In the genomic region with DNA sequence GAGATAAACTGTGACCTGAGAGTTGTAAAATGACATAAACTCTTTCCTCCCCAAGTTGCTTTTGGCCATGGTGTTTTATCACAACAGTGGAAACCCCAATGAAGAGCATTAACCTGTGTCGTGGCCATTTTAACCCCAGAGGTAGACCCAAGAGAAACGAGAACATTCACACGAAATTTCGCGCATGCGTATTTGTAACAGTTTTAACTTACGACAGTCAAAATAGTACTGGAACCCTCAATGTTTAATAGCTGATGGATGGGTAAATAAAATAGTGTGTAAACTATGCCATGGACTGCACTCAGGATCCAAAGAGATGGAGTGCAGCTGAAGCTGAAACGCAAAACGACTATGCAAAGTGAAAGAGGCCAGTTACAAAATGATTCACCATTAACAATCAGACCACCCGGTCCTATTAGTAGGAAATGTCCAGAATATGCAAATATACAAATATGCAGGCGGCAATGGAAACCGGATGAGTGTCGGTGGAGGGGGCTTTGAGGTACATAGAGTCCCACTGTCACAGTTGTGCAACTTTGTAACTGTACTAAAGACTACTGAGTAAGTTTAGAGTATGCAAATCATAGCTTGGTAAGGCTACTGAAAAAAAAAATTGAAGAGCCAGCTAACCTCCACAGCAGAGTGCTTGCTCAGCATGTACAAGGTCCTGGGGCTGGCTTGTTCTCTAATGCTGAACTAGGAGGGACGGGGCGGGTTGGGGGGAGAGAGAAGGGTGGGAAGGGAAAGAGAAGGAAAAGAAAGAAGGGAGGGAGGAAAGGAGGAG, we compare ENCODE assay signal across 43 mouse cellular contexts. TPM values are rescaled to one million over a fixed set of nuclear protein-coding genes. Genes with fewer than 3 reads are reported as not detected.
"Had no signal": no experiment of that assay in that cellular context is flagged by ENCODE, and none has a peak within 500 bp of the region (broad histone marks: within the 10 kb centered on the region; RNA-seq: fewer than 3 reads in every experiment).

No protein-coding gene starts in this region.

- H3K4me3 ChIP-seq: gastrocnemius, adult 2 months; heart, embryonic 10.5 days; heart, embryonic 12.5 days; hindbrain, embryonic 10.5 days; hindbrain, embryonic 12.5 days; kidney, embryonic 15.5 days; limb, embryonic 10.5 days; limb, embryonic 12.5 days; liver, embryonic 13.5 days; liver, embryonic 15.5 days had no signal

- ATAC-seq: hindbrain, embryonic 16.5 days; intestine, embryonic 16.5 days had no signal

- H3K9ac ChIP-seq: heart, embryonic 12.5 days; hindbrain, embryonic 12.5 days; hindbrain, embryonic 14.5 days; kidney, embryonic 15.5 days; limb, embryonic 12.5 days; liver, embryonic 13.5 days; liver, embryonic 15.5 days had no signal

- DNase-seq: gastrocnemius, adult 2 months; gastrocnemius, postnatal 10 days; gastrocnemius, postnatal 25 days; heart, adult 18-20 months; heart, postnatal 10 days; heart, postnatal 4 days; kidney, adult 2 months; kidney, adult 9 months; kidney, postnatal 14 days; kidney, postnatal 36 days; layer of hippocampus, adult 9-11 months; layer of hippocampus, postnatal 36 days; liver; liver, embryonic 13.5 days had no signal

- H3K4me2 ChIP-seq: heart, embryonic 12.5 days; hindbrain, embryonic 12.5 days; hindbrain, embryonic 14.5 days; kidney, embryonic 15.5 days; limb, embryonic 12.5 days; liver, embryonic 11.5 days; liver, embryonic 13.5 days; liver, embryonic 15.5 days had no signal

- H3K27me3 ChIP-seq: heart, embryonic 12.5 days; hindbrain, embryonic 12.5 days; kidney, embryonic 15.5 days; limb, embryonic 12.5 days; liver, embryonic 13.5 days; liver, embryonic 15.5 days had no signal

- H3K9me3 ChIP-seq: heart, embryonic 10.5 days; heart, embryonic 12.5 days; hindbrain, embryonic 10.5 days; hindbrain, embryonic 12.5 days; kidney, embryonic 15.5 days; limb, embryonic 10.5 days; liver, embryonic 13.5 days; liver, embryonic 15.5 days had no signal

- H3K4me1 ChIP-seq: heart, embryonic 12.5 days; hindbrain, embryonic 10.5 days; hindbrain, embryonic 12.5 days; kidney, embryonic 15.5 days; limb, embryonic 10.5 days; limb, embryonic 12.5 days; liver, embryonic 13.5 days; liver, embryonic 15.5 days had no signal

- H3K36me3 ChIP-seq: heart, embryonic 10.5 days; heart, embryonic 12.5 days; hindbrain, embryonic 10.5 days; hindbrain, embryonic 12.5 days; kidney, embryonic 15.5 days; limb, embryonic 10.5 days; limb, embryonic 12.5 days; liver, embryonic 13.5 days; liver, embryonic 15.5 days had no signal

- H3K27ac ChIP-seq: gastrocnemius, adult 2 months; heart, embryonic 10.5 days; hindbrain, embryonic 10.5 days; hindbrain, embryonic 12.5 days; hindbrain, embryonic 14.5 days; kidney, embryonic 15.5 days; kidney, postnatal 0 days; limb, embryonic 10.5 days; limb, embryonic 12.5 days; liver, embryonic 13.5 days; liver, embryonic 15.5 days had no signal

RNA-seq across cellular contexts. Expression of gene 9930022D16Rik, which starts 3.3 kb away (rescaled TPM):
- total RNA-seq: gastrocnemius, adult 2 months; gastrocnemius, postnatal 10 days; gastrocnemius, postnatal 25 days; gastrocnemius, postnatal 4 days; granulocyte monocyte progenitor cell, adult 5-6 weeks; heart, adult 18-20 months; heart, adult 8-10 months; heart, postnatal 10 days; heart, postnatal 25 days; heart, postnatal 4 days; layer of hippocampus, adult 18-20 months; layer of hippocampus, adult 8-10 months; layer of hippocampus, postnatal 14 days; layer of hippocampus, postnatal 36 days; left cerebral cortex, adult 18-20 months; left cerebral cortex, adult 8-10 months; left cerebral cortex, postnatal 10 days; left cerebral cortex, postnatal 25 days had no signal
- polyA plus RNA-seq: heart, embryonic 10.5 days; heart, embryonic 12.5 days; heart, embryonic 14.5 days; heart, embryonic 16.5 days; hindbrain, embryonic 10.5 days; hindbrain, embryonic 12.5 days; hindbrain, embryonic 14.5 days; hindbrain, embryonic 16.5 days; intestine, embryonic 14.5 days; intestine, embryonic 16.5 days; kidney, adult 2 months; kidney, embryonic 15.5 days; large intestine, adult 2 months; limb, embryonic 10.5 days; limb, embryonic 12.5 days; limb, embryonic 14.5 days; liver, embryonic 11.5 days; liver, embryonic 13.5 days; liver, embryonic 15.5 days had no signal
